Mouse (Mus musculus) spleen, adult 2 months (tissue): Measurements from ENCODE around the gene Cc2d2b.

Experiments used
- CTCF ChIP-seq: fragments of 200-500 bp; IDR thresholded peaks from 2 replicates; pipeline ENCODE4 v1.5.1; 2011; ENCODE audit warnings: mild to moderate bottlenecking, inconsistent platforms; ENCODE audit not compliant: insufficient read depth, insufficient read length, insufficient replicate concordance; ENCODE audit errors: extremely low read depth
- POLR2A ChIP-seq: fragments of 200-500 bp; IDR thresholded peaks from 2 replicates; pipeline ENCODE4 v1.6.1; 2011; ENCODE audit warnings: low read depth, low read length, inconsistent platforms

- TF ChIP-seq CTCF (no peak), POLR2A (no peak)
These were observed 61.3 kb downstream of the Cc2d2b start for GRCm38 (mm10) chr19:40809858-40810257.
